Mouse (Mus musculus) hematopoietic stem cell, adult 5-6 weeks (primary cell): ENCODE results near the gene Pagr1a. TPM values are rescaled to one million over a fixed set of nuclear protein-coding genes. Genes with fewer than 3 reads are reported as not detected.

Experiments
- ATAC-seq, 2 experiments: fragments of 125-278 bp in 1 of 2; replicated peaks in 1 of 2; 2 replicates each; pipeline ENCODE4 v1.8.0; 2016 to 2017; ENCODE audit warnings: inconsistent platforms in 2 of 2, mild to moderate bottlenecking in 2 of 2, moderate number of reproducible peaks in 2 of 2, low read depth in 1 of 2, moderate TSS enrichment in 1 of 2; ENCODE audit not compliant: low FRiP score in 2 of 2, poor library complexity in 2 of 2, severe bottlenecking in 2 of 2, insufficient read depth in 1 of 2, low TSS enrichment in 1 of 2
- total RNA-seq: library from RNA; stranded (forward); fragments of 172-1452, 232-1000 nt; gene quantifications from 2 replicates; pipeline ENCODE4 v1.2.3, GENCODE M21; 2017

Gene Pagr1a
- total RNA-seq, 1 experiment from 2014 or later = 3.7 TPM

DNA sequence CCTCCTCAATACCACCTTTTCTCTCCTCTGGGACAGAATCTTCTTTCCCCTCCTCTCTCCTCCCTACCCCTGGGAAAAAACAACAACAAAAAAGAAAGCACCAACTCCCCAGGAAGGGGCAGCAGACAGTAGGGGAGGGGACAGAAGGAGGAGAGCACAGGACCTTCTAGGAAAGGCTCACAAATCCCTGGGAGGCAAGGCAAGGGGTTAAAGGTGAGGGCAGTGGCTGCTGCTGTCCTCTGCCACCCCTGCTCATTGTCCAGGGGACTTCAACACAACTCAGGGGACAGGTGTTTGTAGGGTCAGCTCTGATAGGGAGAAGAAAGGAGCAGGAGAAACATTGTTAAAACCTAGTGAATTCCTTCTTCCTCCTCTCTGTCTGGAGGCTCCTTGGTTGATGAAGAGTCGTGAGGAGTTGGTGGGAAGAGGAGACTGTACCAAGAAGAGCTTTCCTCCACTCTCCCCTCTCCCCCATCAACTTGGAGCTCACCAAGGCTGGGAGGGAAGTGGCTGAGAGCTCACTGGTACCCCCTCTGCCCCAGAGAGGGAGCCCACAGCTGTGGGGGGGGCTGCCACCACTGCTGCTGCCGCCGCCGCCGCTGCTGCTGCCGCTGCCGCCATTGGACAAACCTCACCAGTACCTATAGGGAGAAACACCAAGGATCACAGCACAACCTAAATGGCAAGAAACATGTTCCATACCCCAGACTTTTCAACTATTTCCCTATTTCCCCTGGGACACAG is 5.5 kb upstream of the Pagr1a start:
- ATAC-seq = no peak

- ATAC-seq = no peak
These were observed 4.7 kb upstream of the Pagr1a start for GRCm38 (mm10) chr7:127021563-127022527.

GRCm38 (mm10) chr7:127020901-127021562 is 3.9 kb upstream of the Pagr1a start, which contains the start of the genes Gm42742 and Prrt2:
Gene Gm42742, minus strand, starts transcription at chr7:127021097.
Gene Prrt2, minus strand, starts transcription at chr7:127021211.
- ATAC-seq = 0 out of 4 replicates have a peak, but pooled peaks of 1 of the 2 experiments have one; percentile 3

GRCm38 (mm10) chr7:127020491-127020890 is 3.3 kb upstream of the Pagr1a start:
- no peak for ATAC-seq

GRCm38 (mm10) chr7:127020031-127020430 is 2.9 kb upstream of the Pagr1a start:
- no peak for ATAC-seq

DNA sequence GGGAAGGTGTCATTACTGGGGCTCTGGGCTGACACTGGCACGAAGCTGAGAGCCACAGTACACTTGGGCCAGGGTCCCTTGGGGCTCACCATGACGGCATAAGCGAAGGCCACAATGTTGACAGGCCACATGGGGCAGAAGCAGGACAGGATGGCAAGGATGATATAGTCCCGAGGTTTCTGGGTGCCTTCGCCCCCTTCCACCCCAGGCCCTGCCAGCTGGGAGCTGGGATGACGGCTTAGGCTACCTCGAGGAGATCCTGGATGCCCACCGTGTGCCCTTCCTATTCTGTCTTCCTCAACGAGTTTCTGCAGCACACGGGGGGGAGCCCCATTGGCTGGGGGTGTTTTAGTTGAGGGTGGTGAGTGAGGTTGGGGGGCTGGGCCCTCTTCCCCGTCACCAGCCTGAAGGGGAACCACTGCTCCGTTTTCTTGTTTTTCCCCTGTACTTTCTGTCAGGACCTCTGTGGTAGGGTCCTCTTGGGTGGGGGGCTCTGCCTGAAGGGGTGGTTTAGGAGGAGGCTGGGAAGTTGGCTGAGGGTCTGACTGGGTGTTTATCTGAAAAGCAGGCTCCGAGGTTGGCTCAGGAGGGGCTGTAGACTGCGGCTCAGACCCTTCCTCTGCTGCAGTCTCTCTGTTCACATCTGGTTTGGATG is 2.3 kb upstream of the Pagr1a start:
- no peak for ATAC-seq

DNA sequence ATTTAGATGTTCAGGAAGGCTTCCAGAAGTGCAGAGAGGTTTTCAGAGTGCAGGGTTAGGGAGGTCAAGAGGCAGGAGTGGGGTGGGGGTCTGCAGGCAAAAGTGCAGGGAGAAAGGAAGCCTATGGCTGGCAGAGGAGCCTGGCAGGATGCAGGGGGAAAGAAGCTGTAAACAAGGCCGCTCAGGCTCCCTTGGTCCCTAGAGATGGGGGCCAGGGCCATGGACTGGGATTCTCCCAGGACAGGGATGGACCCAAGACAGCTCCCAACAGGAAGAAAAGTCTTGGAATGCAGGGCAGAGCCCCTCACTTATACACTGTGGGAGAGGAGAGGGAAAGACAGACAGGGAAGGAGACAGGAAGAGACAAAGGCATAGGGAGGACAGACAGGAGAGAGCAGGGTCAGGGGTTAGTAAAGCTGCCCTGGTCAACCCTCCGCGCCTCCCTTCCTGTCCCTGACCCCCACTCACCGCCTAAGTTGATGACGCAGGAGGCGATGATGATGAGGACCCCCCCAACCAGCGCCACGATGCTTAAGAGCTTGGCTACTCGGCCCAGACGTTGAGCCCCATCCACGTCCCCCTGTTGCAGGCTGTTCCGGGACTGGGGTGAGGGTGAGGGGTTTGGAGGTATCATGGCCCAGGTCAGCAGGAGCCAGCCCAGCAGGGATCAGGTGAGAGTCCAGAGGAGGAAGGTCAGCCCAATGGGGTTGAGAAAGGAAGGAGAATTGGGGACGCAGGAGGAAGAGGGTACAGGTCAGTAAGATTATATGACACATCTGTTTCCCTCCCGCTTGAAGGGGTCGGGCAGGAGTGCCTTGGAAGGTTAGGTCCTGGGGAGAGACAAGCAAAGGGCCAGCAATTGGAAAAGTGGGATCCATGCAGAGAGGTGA is 1.5 kb upstream of the Pagr1a start:
- no peak for ATAC-seq

GRCm38 (mm10) chr7:127017950-127018345 is 796 bp upstream of the Pagr1a start:
- no peak for ATAC-seq

DNA sequence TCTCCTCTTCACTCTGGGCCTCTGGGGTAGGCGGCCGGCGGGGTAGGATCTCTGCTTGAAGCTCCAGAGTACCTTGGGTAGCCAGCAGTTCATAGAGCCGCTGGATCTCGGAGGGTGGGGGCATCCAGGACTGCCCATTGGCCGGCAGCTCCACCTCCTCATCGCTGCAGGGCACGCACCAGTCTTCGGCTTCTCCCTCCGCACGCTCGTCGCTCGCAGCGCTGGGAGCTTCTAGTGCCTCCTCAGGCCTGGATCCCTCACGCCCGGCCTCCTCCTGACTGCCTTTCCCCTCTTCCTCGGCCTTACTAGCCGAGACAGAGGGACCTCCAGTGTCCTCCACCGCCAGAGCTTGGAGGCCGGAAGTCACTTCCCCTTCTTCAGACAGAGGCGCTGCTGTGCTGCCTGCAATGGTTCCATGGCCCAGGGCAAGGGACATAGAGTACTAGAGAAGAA is 640 bp downstream of the Pagr1a start:
- ATAC-seq = peak; percentile 34 to 47

DNA sequence TGATC is 869 bp downstream of the Pagr1a start, which contains the start of gene Pagr1b:
TSS of gene Pagr1b (minus strand) at position 4 of the 5 bp plus-strand sequence.
- no peak for ATAC-seq

- ATAC-seq = no peak
These were observed 1.1 kb downstream of the Pagr1a start for GRCm38 (mm10) chr7:127016081-127016480.

GRCm38 (mm10) chr7:127014993-127015392 is 2.2 kb downstream of the Pagr1a start:
- no peak for ATAC-seq

DNA sequence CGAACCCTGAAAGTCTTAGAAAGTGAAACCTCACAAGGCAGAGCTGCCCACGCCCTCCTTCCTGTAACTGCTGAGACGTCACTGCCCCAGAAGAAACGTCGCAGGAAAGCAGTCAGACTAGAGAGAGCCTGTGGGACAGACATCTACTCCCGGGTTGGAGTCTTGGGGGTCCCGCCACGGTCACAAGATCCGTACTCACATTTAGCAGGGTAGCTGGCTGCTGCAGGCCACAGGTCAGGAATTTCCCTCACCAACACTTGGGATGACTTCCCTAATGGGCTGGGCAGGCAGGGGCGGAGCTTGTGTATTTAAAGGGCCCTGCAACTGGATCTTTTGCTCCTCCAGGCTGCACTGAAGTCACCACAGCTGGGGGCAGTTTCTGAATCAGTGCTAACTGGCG is 2.8 kb downstream of the Pagr1a start, which contains the start of gene Mvp:
TSS of gene Mvp (minus strand) at position 302 of the 400 bp plus-strand sequence.
- ATAC-seq = peak in 1 of 2 experiments; percentile 49; a peak in 2 of 4 replicates

DNA sequence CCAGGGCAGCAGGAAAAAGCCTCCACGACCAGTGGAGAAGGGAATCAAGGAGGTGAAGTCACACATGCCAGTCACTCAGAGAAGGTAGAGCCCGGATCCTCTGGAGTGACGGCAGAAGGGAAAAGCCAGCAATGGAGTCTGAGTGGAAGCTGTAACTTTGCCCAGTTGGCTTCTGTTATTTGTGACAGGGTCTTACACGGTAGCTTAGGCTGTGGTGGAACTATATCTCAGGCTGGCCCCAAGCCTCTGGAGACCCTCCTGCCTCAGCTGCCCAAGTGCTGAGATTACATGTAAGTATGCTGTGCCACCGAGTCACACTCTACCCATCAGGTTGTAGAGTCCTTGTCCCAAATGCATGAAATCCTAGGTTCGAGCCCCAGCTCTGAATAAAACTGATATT is 3.8 kb downstream of the Pagr1a start:
- no peak for ATAC-seq

DNA sequence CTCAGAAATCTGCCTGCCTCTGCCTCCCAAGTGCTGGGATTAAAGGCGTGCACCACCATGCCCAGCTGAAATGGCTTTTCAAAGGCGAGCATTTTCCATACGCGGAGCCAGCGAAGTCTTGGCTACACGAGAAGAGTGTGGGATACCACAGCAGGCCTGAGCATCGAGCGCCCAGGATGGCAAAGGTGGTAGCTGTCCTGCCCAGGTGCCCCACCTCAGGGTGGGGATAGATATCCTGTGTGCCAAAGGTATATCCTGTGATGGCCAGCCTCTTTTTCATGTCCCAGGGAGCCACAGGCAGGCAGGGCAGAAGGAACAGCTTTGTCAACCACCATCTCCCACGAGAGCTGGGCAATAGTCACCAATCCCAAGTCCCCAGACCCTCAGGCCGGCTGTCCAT is 4.3 kb downstream of the Pagr1a start:
- no peak for ATAC-seq

GRCm38 (mm10) chr7:127012374-127012773 is 4.8 kb downstream of the Pagr1a start:
- no peak for ATAC-seq

- ATAC-seq = no peak
These were observed 5.4 kb downstream of the Pagr1a start for GRCm38 (mm10) chr7:127011717-127012116.
